Mouse (Mus musculus): Measurements from ENCODE around the gene Zyx. TPM values are rescaled to one million over a fixed set of nuclear protein-coding genes. Genes with fewer than 3 reads are reported as not detected.

Gene Zyx
- polyA plus RNA-seq, 1 experiment from 2014 or later = 126 TPM

DNA sequence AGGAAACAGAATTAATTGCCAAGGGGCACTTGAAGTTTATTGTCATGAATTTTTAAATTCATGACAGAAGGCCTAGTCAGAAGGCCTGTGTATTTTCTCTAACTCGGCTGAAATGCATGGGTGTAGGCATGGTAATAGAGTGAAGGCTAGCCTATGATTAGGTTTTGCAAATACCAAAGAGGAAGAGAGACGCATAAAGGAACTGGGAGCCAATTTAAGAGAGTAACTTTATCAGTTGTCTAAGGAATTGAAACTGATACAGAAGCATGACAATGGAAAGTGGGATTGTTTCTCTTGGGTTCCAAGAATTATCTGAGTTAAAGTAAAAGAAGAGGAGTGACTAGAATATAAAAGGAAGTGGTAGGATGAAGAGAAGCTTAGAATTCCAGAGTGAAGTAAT is 10.2 kb upstream of the Zyx start:
- no peak overlapping the region for H3K27ac ChIP-seq
- 89% methylated on average over 2 of the region's 2 CpGs for WGBS
- no peaks in the 10 kb centered on the region for H3K36me3 ChIP-seq
- H3K27me3 ChIP-seq (ENCODE audit: low read depth, poor library complexity, severe bottlenecking) = no peaks in the 10 kb centered on the region
- H3K4me1 ChIP-seq = no peaks in the 10 kb centered on the region
- DNase-seq (ENCODE audit: low spot score) = no peak
- H3K4me3 ChIP-seq = no peak overlapping the region
- H3K9me3 ChIP-seq (replicated peaks) = no peaks in the 10 kb centered on the region

DNA sequence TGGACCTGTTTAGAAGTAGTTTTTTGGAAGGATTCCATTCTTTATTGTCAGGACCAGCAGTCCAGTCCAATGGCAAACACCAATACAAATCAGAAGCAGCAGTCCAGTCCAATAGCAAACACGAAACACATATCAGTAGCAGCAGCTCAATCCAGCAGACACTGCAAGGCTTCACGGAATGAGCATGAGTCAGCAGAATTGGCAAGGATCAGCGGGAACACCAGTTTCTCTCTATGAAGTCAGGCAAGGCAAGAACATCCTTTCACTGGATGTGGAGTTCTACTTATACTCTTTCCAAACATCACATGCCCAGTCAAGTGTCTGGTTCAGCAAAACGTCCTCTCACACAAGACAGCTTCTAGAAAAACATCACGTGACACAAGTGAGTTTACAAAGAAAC is 9.4 kb upstream of the Zyx start:
- H3K4me3 ChIP-seq = no peak overlapping the region
- H3K27ac ChIP-seq = no peak overlapping the region
- WGBS = 87% methylated on average over 5 of the region's 5 CpGs
- H3K27me3 ChIP-seq (ENCODE audit: low read depth, poor library complexity, severe bottlenecking) = no peaks in the 10 kb centered on the region
- DNase-seq (ENCODE audit: low spot score) = no peak
- H3K9me3 ChIP-seq (replicated peaks) = no peaks in the 10 kb centered on the region
- H3K4me1 ChIP-seq = no peaks in the 10 kb centered on the region
- no peaks in the 10 kb centered on the region for H3K36me3 ChIP-seq

DNA sequence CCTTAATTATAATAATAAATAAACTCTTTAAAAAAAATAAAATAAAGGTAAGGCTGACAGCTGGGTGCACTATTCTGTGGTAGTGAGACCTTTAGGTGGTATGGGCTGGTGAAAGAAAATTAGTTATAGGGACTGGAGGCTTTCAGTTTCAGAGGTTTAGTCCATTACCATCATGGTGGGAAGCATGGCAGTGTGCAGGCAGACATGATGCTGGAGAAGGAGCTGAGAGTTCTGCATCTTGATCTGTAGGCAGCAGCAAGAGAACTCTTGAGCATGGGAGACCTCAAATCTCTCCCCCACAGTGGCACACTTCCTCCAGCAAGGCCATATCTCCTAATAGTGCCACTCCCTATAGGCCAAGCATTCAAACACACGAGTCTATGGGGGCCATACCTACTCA is 7.3 kb upstream of the Zyx start:
- Histone ChIP-seq H3K4me3 (no peak overlapping the region), H3K9me3 (replicated peaks) (no peaks in the 10 kb centered on the region), H3K36me3 (no peaks in the 10 kb centered on the region), H3K27ac (no peak overlapping the region), H3K4me1 (no peaks in the 10 kb centered on the region), H3K27me3 (ENCODE audit: low read depth, poor library complexity, severe bottlenecking) (no peaks in the 10 kb centered on the region)
- DNase-seq (ENCODE audit: low spot score) = no peak
- 81% methylated on average over 1 of the region's 1 CpGs for WGBS

- Histone ChIP-seq H3K4me3 (no peak overlapping the region), H3K27me3 (ENCODE audit: low read depth, poor library complexity, severe bottlenecking) (no peaks in the 10 kb centered on the region), H3K9me3 (replicated peaks) (no peaks in the 10 kb centered on the region), H3K36me3 (no peaks in the 10 kb centered on the region), H3K4me1 (peaks cover 1% of the 10 kb centered on the region), H3K27ac (no peak overlapping the region)
- WGBS = 83% methylated on average over 9 of the region's 9 CpGs
- no peak for DNase-seq (ENCODE audit: low spot score)
Measured at GRCm38 (mm10) chr6:42343361-42344120, 5.9 kb upstream of the Zyx start.

GRCm38 (mm10) chr6:42344255-42344654 is 5.2 kb upstream of the Zyx start:
- no peak overlapping the region for H3K4me3 ChIP-seq
- no peaks in the 10 kb centered on the region for H3K36me3 ChIP-seq
- no peak for DNase-seq (ENCODE audit: low spot score)
- 85% methylated on average over 1 of the region's 1 CpGs for WGBS
- H3K9me3 ChIP-seq (replicated peaks) = no peaks in the 10 kb centered on the region
- H3K27me3 ChIP-seq (ENCODE audit: low read depth, poor library complexity, severe bottlenecking) = no peaks in the 10 kb centered on the region
- peaks cover 8% of the 10 kb centered on the region for H3K4me1 ChIP-seq
- no peak overlapping the region for H3K27ac ChIP-seq

DNA sequence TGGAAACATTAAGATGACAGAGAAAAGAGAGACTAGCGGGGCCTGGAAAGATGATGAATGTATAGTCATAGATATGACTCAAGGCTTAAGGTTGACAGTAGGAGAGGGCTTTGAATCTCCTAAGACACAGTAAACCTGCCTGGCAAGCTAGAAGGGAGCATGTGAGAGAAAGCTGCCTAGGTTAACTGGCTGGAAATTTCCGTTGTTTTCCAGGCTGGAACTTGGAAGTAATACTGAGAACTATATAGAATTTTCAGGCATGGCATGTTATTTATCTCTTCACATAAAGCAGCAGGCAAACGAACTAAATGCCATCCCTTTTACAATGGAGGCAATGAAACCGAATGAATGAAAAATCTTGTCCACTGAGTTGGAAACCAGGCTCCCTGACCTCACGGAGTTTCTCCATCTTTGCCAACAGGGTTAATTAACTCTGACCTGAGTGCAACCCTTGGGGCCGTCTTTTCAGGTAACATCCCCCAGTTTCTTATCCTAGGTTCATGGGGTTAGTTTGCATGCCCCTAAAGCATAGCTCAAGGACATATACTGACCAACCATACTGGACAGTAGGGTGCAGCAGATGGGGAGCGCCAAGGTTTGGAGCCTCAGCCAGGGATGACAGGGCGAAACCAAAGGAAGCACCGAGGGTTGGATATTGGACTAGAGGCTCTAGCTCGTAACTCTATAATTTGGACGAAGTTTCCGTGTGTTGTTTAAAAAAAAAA is 987 bp upstream of the Zyx start:
- Histone ChIP-seq H3K4me1 (peaks cover 28% of the 10 kb centered on the region), H3K4me3 (peak overlapping the region; percentile 90; the same call in 1 of the 2 replicates), H3K27ac (0 out of 2 replicates have a peak overlapping the region, but pooled peaks have one; percentile 27), H3K27me3 (ENCODE audit: low read depth, poor library complexity, severe bottlenecking) (no peaks in the 10 kb centered on the region), H3K9me3 (replicated peaks) (no peaks in the 10 kb centered on the region), H3K36me3 (peaks cover 23% of the 10 kb centered on the region)
- WGBS = 41% methylated on average over 12 of the region's 12 CpGs
- no peak for DNase-seq (ENCODE audit: low spot score)

DNA sequence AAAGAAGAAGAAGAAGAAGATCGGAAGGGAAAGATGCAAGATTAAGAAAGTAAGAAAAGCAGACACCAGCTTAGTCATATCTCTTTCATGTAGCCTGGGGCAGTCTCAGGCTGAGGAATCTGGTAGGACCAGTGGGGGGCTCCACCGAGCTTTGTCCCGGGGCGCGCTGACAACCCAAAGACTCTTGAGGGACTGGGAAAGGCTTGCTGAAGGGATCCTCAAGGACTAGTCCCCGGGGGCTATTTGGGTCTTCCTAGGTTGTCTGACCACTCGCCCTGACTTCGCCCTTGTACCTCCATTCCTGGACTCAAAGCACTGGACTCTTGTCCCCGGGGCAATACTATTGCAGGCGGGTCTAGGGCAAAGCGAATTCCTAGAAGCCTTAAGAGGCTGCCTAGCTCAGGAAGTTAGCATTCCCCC is 414 bp upstream of the Zyx start:
- no peaks in the 10 kb centered on the region for H3K27me3 ChIP-seq (ENCODE audit: low read depth, poor library complexity, severe bottlenecking)
- no peaks in the 10 kb centered on the region for H3K9me3 ChIP-seq (replicated peaks)
- DNase-seq (ENCODE audit: low spot score) = peak; percentile 78
- peaks cover 30% of the 10 kb centered on the region for H3K4me1 ChIP-seq
- peak overlapping the region; percentile 90 for H3K4me3 ChIP-seq
- H3K27ac ChIP-seq = peak overlapping the region; percentile 98
- WGBS = 1% methylated on average over 11 of the region's 11 CpGs
- H3K36me3 ChIP-seq = peaks cover 28% of the 10 kb centered on the region

GRCm38 (mm10) chr6:42350021-42350967 is 864 bp downstream of the Zyx start:
- under 1% methylated on average over 61 of the region's 72 CpGs for WGBS
- DNase-seq (ENCODE audit: low spot score) = peak; percentile 67
- Histone ChIP-seq H3K4me3 (peak overlapping the region; percentile 90), H3K27me3 (ENCODE audit: low read depth, poor library complexity, severe bottlenecking) (no peaks in the 10 kb centered on the region), H3K9me3 (replicated peaks) (no peaks in the 10 kb centered on the region), H3K27ac (peak overlapping the region; percentile 98), H3K4me1 (peaks cover 36% of the 10 kb centered on the region), H3K36me3 (peaks cover 41% of the 10 kb centered on the region)

DNA sequence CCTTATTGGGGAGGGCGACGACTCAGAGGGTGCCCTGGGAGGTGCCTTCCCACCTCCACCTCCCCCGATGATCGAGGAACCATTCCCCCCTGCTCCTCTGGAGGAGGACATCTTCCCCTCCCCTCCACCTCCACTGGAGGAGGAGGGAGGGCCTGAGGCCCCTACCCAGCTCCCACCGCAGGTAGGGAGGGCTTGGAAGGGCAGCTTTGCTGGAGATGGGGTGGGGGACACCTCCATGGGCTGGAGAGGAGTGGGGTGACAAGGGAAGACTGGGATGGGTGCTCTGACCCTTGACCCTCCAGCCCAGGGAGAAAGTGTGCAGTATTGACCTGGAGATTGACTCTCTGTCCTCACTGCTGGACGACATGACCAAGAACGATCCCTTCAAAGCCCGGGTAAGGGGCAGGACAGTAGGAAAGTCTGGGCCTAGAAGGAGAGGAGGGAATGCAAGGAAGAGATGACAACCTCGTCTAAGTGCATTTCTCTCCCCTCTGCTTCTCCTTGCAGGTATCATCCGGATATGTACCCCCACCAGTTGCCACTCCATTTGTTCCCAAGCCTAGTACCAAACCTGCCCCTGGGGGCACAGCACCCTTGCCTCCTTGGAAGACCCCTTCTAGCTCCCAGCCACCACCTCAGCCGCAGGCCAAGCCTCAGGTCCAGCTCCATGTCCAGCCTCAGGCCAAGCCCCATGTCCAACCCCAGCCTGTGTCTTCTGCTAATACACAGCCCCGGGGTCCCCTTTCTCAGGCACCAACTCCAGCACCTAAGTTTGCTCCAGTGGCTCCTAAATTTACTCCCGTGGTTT is 1.7 kb downstream of the Zyx start:
- no peaks in the 10 kb centered on the region for H3K9me3 ChIP-seq (replicated peaks)
- H3K4me3 ChIP-seq = peak overlapping the region; percentile 90
- WGBS = 37% methylated on average over 13 of the region's 13 CpGs
- H3K27me3 ChIP-seq (ENCODE audit: low read depth, poor library complexity, severe bottlenecking) = no peaks in the 10 kb centered on the region
- no peak for DNase-seq (ENCODE audit: low spot score)
- H3K36me3 ChIP-seq = peaks cover 50% of the 10 kb centered on the region
- peaks cover 36% of the 10 kb centered on the region for H3K4me1 ChIP-seq
- peak overlapping the region; percentile 98 for H3K27ac ChIP-seq

DNA sequence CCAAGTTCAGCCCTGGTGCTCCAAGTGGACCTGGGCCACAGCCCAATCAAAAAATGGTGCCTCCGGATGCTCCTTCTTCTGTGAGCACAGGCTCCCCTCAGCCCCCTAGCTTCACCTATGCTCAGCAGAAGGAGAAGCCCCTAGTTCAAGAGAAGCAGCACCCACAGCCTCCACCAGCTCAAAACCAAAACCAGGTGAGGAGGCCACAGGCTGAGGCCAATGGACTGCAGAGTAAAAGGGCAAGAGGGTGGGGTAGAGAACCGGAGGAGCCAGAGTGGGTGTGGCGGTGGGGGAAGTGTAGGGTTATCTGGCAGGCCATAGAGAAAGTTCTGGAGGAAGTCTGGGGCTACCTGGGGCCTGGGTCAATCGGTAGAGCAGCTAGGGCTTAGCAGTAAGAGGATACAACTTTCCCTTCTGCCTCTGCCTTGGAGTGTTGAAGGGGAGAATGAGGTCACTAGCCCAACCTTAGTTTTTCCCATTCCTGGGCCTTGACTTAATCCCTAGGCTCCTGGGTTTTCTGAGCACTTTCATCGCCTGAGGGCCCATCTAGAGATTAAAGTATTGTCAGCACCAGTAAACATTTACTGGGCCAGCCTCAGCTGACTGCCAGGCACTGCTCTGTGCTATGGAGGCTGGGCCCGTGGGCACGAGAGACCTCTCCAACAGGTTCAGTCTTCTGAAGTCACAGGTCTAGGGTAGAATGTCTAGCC is 2.5 kb downstream of the Zyx start:
- WGBS = 81% methylated on average over 7 of the region's 7 CpGs
- Histone ChIP-seq H3K27me3 (ENCODE audit: low read depth, poor library complexity, severe bottlenecking) (no peaks in the 10 kb centered on the region), H3K9me3 (replicated peaks) (no peaks in the 10 kb centered on the region), H3K4me1 (peaks cover 36% of the 10 kb centered on the region), H3K36me3 (peaks cover 57% of the 10 kb centered on the region), H3K4me3 (peak overlapping the region; percentile 90), H3K27ac (no peak overlapping the region)
- no peak for DNase-seq (ENCODE audit: low spot score)

DNA sequence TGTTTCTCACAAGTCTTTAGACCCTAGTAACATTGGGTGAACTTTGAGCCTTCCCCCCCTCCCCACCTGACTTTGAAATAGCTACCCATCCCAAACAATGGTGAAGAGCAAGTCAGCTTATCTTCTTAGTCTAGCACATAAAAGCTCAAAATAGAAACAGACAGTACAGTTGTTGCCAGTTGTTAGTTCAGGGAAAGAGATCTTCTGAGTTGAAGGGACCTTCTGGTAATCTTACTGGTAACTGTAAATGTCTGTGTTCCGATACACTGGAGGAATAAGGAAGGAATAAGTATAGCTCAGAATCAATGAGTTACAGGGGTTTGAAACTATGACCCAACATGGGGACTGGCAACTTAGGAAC is 3.0 kb downstream of the Zyx start:
- no peak for DNase-seq (ENCODE audit: low spot score)
- Histone ChIP-seq H3K27ac (no peak overlapping the region), H3K4me1 (peaks cover 37% of the 10 kb centered on the region), H3K36me3 (peaks cover 63% of the 10 kb centered on the region), H3K27me3 (ENCODE audit: low read depth, poor library complexity, severe bottlenecking) (no peaks in the 10 kb centered on the region), H3K4me3 (0 out of 2 replicates have a peak overlapping the region, but pooled peaks have one; percentile 6), H3K9me3 (replicated peaks) (no peaks in the 10 kb centered on the region)
- 95% methylated on average over 1 of the region's 1 CpGs for WGBS
